Mouse (Mus musculus) bone marrow, adult 2 months (tissue): ENCODE results near the gene Pgm2. TPM values are rescaled to one million over a fixed set of nuclear protein-coding genes. Genes with fewer than 3 reads are reported as not detected.

Source experiments
- H3K27ac ChIP-seq: fragments of 200-500 bp; 2 replicates; pipeline ENCODE4 v1.5.1; 2012; ENCODE audit warnings: low read depth, mild to moderate bottlenecking, control low read depth, inconsistent platforms, low read length; ENCODE audit not compliant: control insufficient read depth, poor library complexity, insufficient read depth
- H3K4me1 ChIP-seq: fragments of 200-500 bp; 2 replicates; pipeline ENCODE4 v1.6.1; 2011; ENCODE audit warnings: low read length; ENCODE audit not compliant: control insufficient read depth, insufficient read depth
- H3K4me3 ChIP-seq: fragments of 200-500 bp; replicated peaks from 2 replicates; pipeline ENCODE3; 2011; ENCODE audit warnings: mild to moderate bottlenecking, low read depth, low read length, control low read depth; ENCODE audit not compliant: control insufficient read depth
- CTCF ChIP-seq: fragments of 200-500 bp; IDR thresholded peaks from 2 replicates; pipeline ENCODE4 v1.5.1; 2011; ENCODE audit warnings: low read length, control low read depth; ENCODE audit not compliant: control insufficient read depth, insufficient read depth
- POLR2A ChIP-seq: fragments of 200-500 bp; IDR thresholded peaks from 2 replicates; pipeline ENCODE4 v1.6.1; 2011; ENCODE audit warnings: low read depth, mild to moderate bottlenecking, control low read depth, low read length, borderline replicate concordance; ENCODE audit not compliant: control insufficient read depth
- WGBS: fragments of 180-500 bp; shearing (Covaris S2); methylation state at CpG from one replicate; pipeline ENCODE4 v1.1.7; 2018; 5-methylcytosine and 5-hydroxymethylcytosine counted together
- polyA plus RNA-seq: library from polyadenylated mRNA; stranded (reverse); fragments of >200 nt; gene quantifications from 2 replicates; pipeline ENCODE4 v1.2.4, GENCODE M21; 2011; ENCODE audit warnings: low replicate concordance; ENCODE audit not compliant: missing spikeins, insufficient read depth, insufficient read length

Gene Pgm2
- polyA plus RNA-seq, 1 experiment: 19.3 TPM

- 52% methylated on average over 3 of the region's 3 CpGs for WGBS
- Histone ChIP-seq H3K4me3 (no peak overlapping the region), H3K4me1 (no peaks in the 10 kb centered on the region), H3K27ac (no peak overlapping the region)
- TF ChIP-seq POLR2A: no peak
- no peak for TF ChIP-seq CTCF
Measured at GRCm38 (mm10) chr5:64140202-64140601, 47.5 kb downstream of the Pgm2 start.

- WGBS: 89% methylated on average over 5 of the region's 5 CpGs
- Histone ChIP-seq H3K27ac (no peak overlapping the region), H3K4me1 (no peaks in the 10 kb centered on the region), H3K4me3 (no peak overlapping the region)
- no peak for TF ChIP-seq POLR2A
- no peak for TF ChIP-seq CTCF
Measured at GRCm38 (mm10) chr5:64144315-64144714, 51.6 kb downstream of the Pgm2 start.

GRCm38 (mm10) chr5:64146384-64147005, 53.7 kb downstream of the Pgm2 start:
- 85% methylated on average over 10 of the region's 10 CpGs for WGBS
- TF ChIP-seq CTCF (no peak), POLR2A (no peak)
- Histone ChIP-seq H3K27ac (no peak overlapping the region), H3K4me3 (no peak overlapping the region), H3K4me1 (peaks cover 1% of the 10 kb centered on the region; the same call in 1 of the 2 replicates)

GRCm38 (mm10) chr5:64149184-64150127, 56.7 kb downstream of the Pgm2 start:
- TF ChIP-seq CTCF (no peak), POLR2A (no peak)
- H3K4me1 ChIP-seq: peaks cover 1% of the 10 kb centered on the region; the same call in 1 of the 2 replicates
- WGBS: 6% methylated on average over 17 of the region's 17 CpGs
- H3K4me3 ChIP-seq: no peak overlapping the region
- no peak overlapping the region for H3K27ac ChIP-seq

GRCm38 (mm10) chr5:64153319-64153718, 60.6 kb downstream of the Pgm2 start:
- TF ChIP-seq CTCF: no peak
- TF ChIP-seq POLR2A: no peak
- 49% methylated on average over 1 of the region's 1 CpGs for WGBS

GRCm38 (mm10) chr5:64155861-64156550, 63.3 kb downstream of the Pgm2 start, which contains the start of gene Tbc1d1:
Gene Tbc1d1, plus strand, starts transcription at chr5:64156305.
- 12% methylated on average over 11 of the region's 11 CpGs for WGBS
- Histone ChIP-seq H3K4me3 (no peak within 1 kb of the TSS), H3K27ac (no peak within 1 kb of the TSS), H3K4me1 (peaks cover 6% of the 10 kb centered on the region; the same call in 1 of the 2 replicates)
- TF ChIP-seq CTCF (no peak), POLR2A (no peak)

More at GRCm38 (mm10) chr5:64153319-64153718, 60.6 kb downstream of the Pgm2 start:
- H3K4me1 ChIP-seq: peaks cover 1% of the 10 kb centered on the region; the same call in 1 of the 2 replicates
- no peak overlapping the region for H3K4me3 ChIP-seq
- H3K27ac ChIP-seq: no peak overlapping the region

- TF ChIP-seq CTCF (no peak), POLR2A (no peak)
- peaks cover 6% of the 10 kb centered on the region; the same call in 1 of the 2 replicates for H3K4me1 ChIP-seq
- no peak overlapping the region for H3K4me3 ChIP-seq
- no peak overlapping the region for H3K27ac ChIP-seq
- WGBS: 19% methylated on average over 4 of the region's 4 CpGs
Measured at GRCm38 (mm10) chr5:64156579-64156978, 63.8 kb downstream of the Pgm2 start.

- Histone ChIP-seq H3K4me1 (peaks cover 6% of the 10 kb centered on the region; the same call in 1 of the 2 replicates), H3K4me3 (no peak overlapping the region), H3K27ac (no peak overlapping the region)
- TF ChIP-seq POLR2A (no peak), CTCF (no peak)
- 10% methylated on average over 1 of the region's 1 CpGs for WGBS
Measured at GRCm38 (mm10) chr5:64157926-64158325, 65.2 kb downstream of the Pgm2 start.
